Mouse (Mus musculus) lung, embryonic 16.5 days (tissue): ENCODE measurements around the gene Mad1l1. TPM values are rescaled to one million over a fixed set of nuclear protein-coding genes. Genes with fewer than 3 reads are reported as not detected.

Experiments used
- ATAC-seq: fragments of 200-750 bp; cut with Nextera tagmentation; 2 replicates; pipeline ENCODE4 v1.8.0; 2017; ENCODE audit warnings: low read depth, mild to moderate bottlenecking, moderate library complexity
- H3K27ac ChIP-seq: fragments of 300-500 bp; sonication (generic); 2 replicates; pipeline ENCODE4 v1.5.1; 2014; ENCODE audit warnings: mild to moderate bottlenecking, control low read depth, low read length
- H3K27me3 ChIP-seq: fragments of 300-500 bp; sonication (generic); 2 replicates; pipeline ENCODE4 v1.6.1; 2014; ENCODE audit warnings: low read depth, low read length, mixed read lengths; ENCODE audit not compliant: control insufficient read depth, insufficient read depth
- H3K36me3 ChIP-seq: fragments of 300-500 bp; sonication (generic); 2 replicates; pipeline ENCODE4 v1.6.1; 2014; ENCODE audit warnings: low read length; ENCODE audit not compliant: control insufficient read depth, insufficient read depth
- H3K4me1 ChIP-seq: fragments of 300-500 bp; sonication (generic); replicated peaks from 2 replicates; pipeline ENCODE4 v1.6.1; 2014; ENCODE audit warnings: low read length, mixed read lengths; ENCODE audit not compliant: control insufficient read depth, insufficient read depth
- H3K4me2 ChIP-seq: fragments of 300-500 bp; sonication (generic); 2 replicates; pipeline ENCODE4 v1.6.1; 2014; ENCODE audit warnings: low read depth, low read length, control low read depth
- H3K4me3 ChIP-seq: fragments of 300-500 bp; sonication (generic); 2 replicates; pipeline ENCODE4 v1.5.1; 2014; ENCODE audit warnings: mild to moderate bottlenecking, low read length, control low read depth
- H3K9ac ChIP-seq: fragments of 300-500 bp; sonication (generic); 2 replicates; pipeline ENCODE4 v1.6.1; 2014; ENCODE audit warnings: low read length, control low read depth
- H3K9me3 ChIP-seq: fragments of 300-500 bp; sonication (generic); 2 replicates; pipeline ENCODE4 v1.6.1; 2016; ENCODE audit warnings: low read length; ENCODE audit not compliant: control insufficient read depth
- WGBS: fragments of 180-500 bp; shearing (Covaris S2); extraction: QIAGEN DNeasy Blood & Tissue Kit; methylation state at CpG from one replicate; pipeline ENCODE4 v1.1.7; 2014; 5-methylcytosine and 5-hydroxymethylcytosine counted together
- polyA plus RNA-seq: library from polyadenylated mRNA; unstranded; fragments of >200 nt; fragmentation: Nextera tagmentation; extraction: Ambion mirVana; gene quantifications from 2 replicates; pipeline ENCODE4 v1.2.1, GENCODE M21; 2015

Gene Mad1l1
- polyA plus RNA-seq, 1 experiment from 2014 or later = 54.1 TPM

GRCm38 (mm10) chr5:140336680-140337079 is 15.3 kb upstream of the Mad1l1 start:
- H3K9ac ChIP-seq = no peak overlapping the region
- H3K27me3 ChIP-seq = no peaks in the 10 kb centered on the region
- H3K9me3 ChIP-seq = peaks cover 3% of the 10 kb centered on the region; the same call in 1 of the 2 replicates
- WGBS = 71% methylated on average over 1 of the region's 1 CpGs
- H3K4me1 ChIP-seq = peaks cover 7% of the 10 kb centered on the region; the same call in 1 of the 2 replicates
- ATAC-seq = no peak
- no peak overlapping the region for H3K27ac ChIP-seq
- H3K4me3 ChIP-seq = no peak overlapping the region
- no peak overlapping the region for H3K4me2 ChIP-seq
- peaks cover 8% of the 10 kb centered on the region for H3K36me3 ChIP-seq

GRCm38 (mm10) chr5:140333631-140334030 is 12.3 kb upstream of the Mad1l1 start:
- H3K27ac ChIP-seq = no peak overlapping the region
- no peak overlapping the region for H3K9ac ChIP-seq
- peaks cover 16% of the 10 kb centered on the region for H3K4me1 ChIP-seq
- ATAC-seq = no peak
- H3K4me3 ChIP-seq = no peak overlapping the region
- no peaks in the 10 kb centered on the region for H3K27me3 ChIP-seq
- peaks cover 4% of the 10 kb centered on the region for H3K36me3 ChIP-seq
- H3K9me3 ChIP-seq = peaks cover under 1% of the 10 kb centered on the region; the same call in 1 of the 2 replicates
- 39% methylated on average over 2 of the region's 2 CpGs for WGBS
- no peak overlapping the region for H3K4me2 ChIP-seq

- Histone ChIP-seq H3K4me2 (peak overlapping the region; percentile 91), H3K27ac (no peak overlapping the region), H3K9ac (no peak overlapping the region), H3K4me1 (peaks cover 16% of the 10 kb centered on the region), H3K4me3 (peak overlapping the region; percentile 70), H3K36me3 (no peaks in the 10 kb centered on the region; the same call in 1 of the 2 replicates), H3K27me3 (no peaks in the 10 kb centered on the region), H3K9me3 (no peaks in the 10 kb centered on the region)
- no peak for ATAC-seq
- 42% methylated on average over 4 of the region's 4 CpGs for WGBS
These were observed 11.2 kb upstream of the Mad1l1 start for GRCm38 (mm10) chr5:140332519-140332918.

- Histone ChIP-seq H3K4me2 (peak within 1 kb of the TSS; percentile 91), H3K27ac (peak within 1 kb of the TSS; percentile 93), H3K27me3 (no peaks in the 10 kb centered on the region), H3K4me1 (peaks cover 16% of the 10 kb centered on the region), H3K36me3 (peaks cover 3% of the 10 kb centered on the region), H3K4me3 (peak within 1 kb of the TSS; percentile 70), H3K9me3 (no peaks in the 10 kb centered on the region), H3K9ac (peak within 1 kb of the TSS; percentile 92)
- ATAC-seq = peak; percentile 81
- under 1% methylated on average over 39 of the region's 39 CpGs for WGBS
These were observed 10.5 kb upstream of the Mad1l1 start, which contains the start of gene Mrm2 for GRCm38 (mm10) chr5:140331615-140332512. Gene Mrm2 (minus strand): TSS chr5:140331898.

- WGBS = 87% methylated on average over 5 of the region's 5 CpGs
- Histone ChIP-seq H3K27me3 (no peaks in the 10 kb centered on the region), H3K27ac (no peak overlapping the region), H3K4me2 (no peak overlapping the region), H3K9me3 (no peaks in the 10 kb centered on the region), H3K4me3 (no peak overlapping the region), H3K4me1 (peaks cover 10% of the 10 kb centered on the region), H3K9ac (no peak overlapping the region), H3K36me3 (peaks cover 6% of the 10 kb centered on the region)
- ATAC-seq = no peak
These were observed 2.7 kb upstream of the Mad1l1 start for GRCm38 (mm10) chr5:140324058-140324457.

- under 1% methylated on average over 17 of the region's 17 CpGs for WGBS
These were observed 614 bp upstream of the Mad1l1 start for GRCm38 (mm10) chr5:140321756-140322575.

GRCm38 (mm10) chr5:140316716-140317115 is 4.6 kb downstream of the Mad1l1 start:
- Histone ChIP-seq H3K27ac (no peak overlapping the region), H3K4me1 (peaks cover 10% of the 10 kb centered on the region), H3K4me2 (no peak overlapping the region), H3K9ac (no peak overlapping the region), H3K36me3 (peaks cover 18% of the 10 kb centered on the region), H3K27me3 (no peaks in the 10 kb centered on the region), H3K4me3 (no peak overlapping the region), H3K9me3 (no peaks in the 10 kb centered on the region)
- no peak for ATAC-seq
- 72% methylated on average over 3 of the region's 3 CpGs for WGBS

More at GRCm38 (mm10) chr5:140321756-140322575, 614 bp upstream of the Mad1l1 start:
- peaks cover 3% of the 10 kb centered on the region; the same call in 1 of the 2 replicates for H3K36me3 ChIP-seq
- peak overlapping the region; percentile 100 for H3K9ac ChIP-seq
- no peaks in the 10 kb centered on the region for H3K27me3 ChIP-seq
- peaks cover 10% of the 10 kb centered on the region for H3K4me1 ChIP-seq
- H3K4me3 ChIP-seq = peak overlapping the region; percentile 98
- H3K9me3 ChIP-seq = no peaks in the 10 kb centered on the region
- ATAC-seq = peak; percentile 16; the same call in 1 of the 2 replicates
- peak overlapping the region; percentile 59 for H3K4me2 ChIP-seq
- peak overlapping the region; percentile 64 for H3K27ac ChIP-seq

GRCm38 (mm10) chr5:140307602-140308001 is 13.8 kb downstream of the Mad1l1 start:
- H3K9ac ChIP-seq = no peak overlapping the region
- no peak overlapping the region for H3K27ac ChIP-seq
- H3K4me1 ChIP-seq = no peaks in the 10 kb centered on the region
- no peaks in the 10 kb centered on the region for H3K9me3 ChIP-seq
- H3K27me3 ChIP-seq = no peaks in the 10 kb centered on the region
- no peak for ATAC-seq
- no peak overlapping the region for H3K4me2 ChIP-seq
- H3K36me3 ChIP-seq = peaks cover 49% of the 10 kb centered on the region
- whole genome bisulfite sequencing = 83% methylated on average over 14 of the region's 14 CpGs
- H3K4me3 ChIP-seq = no peak overlapping the region

GRCm38 (mm10) chr5:140306016-140306415 is 15.3 kb downstream of the Mad1l1 start:
- Histone ChIP-seq H3K4me3 (no peak overlapping the region), H3K27me3 (no peaks in the 10 kb centered on the region), H3K9me3 (no peaks in the 10 kb centered on the region), H3K27ac (no peak overlapping the region), H3K4me2 (no peak overlapping the region), H3K4me1 (no peaks in the 10 kb centered on the region), H3K9ac (no peak overlapping the region), H3K36me3 (peaks cover 55% of the 10 kb centered on the region)
- ATAC-seq = no peak
- 75% methylated on average over 8 of the region's 8 CpGs for WGBS
